Mouse (Mus musculus) erythroblast, embryonic 14.5 days (primary cell): ENCODE data around the gene Crybb3. TPM values are rescaled to one million over a fixed set of nuclear protein-coding genes. Genes with fewer than 3 reads are reported as not detected.

Source experiments
- H3K27me3 ChIP-seq: 2 replicates; pipeline ENCODE4 v1.6.1; 2012; ENCODE audit warnings: inconsistent platforms; ENCODE audit not compliant: control insufficient read depth
- H3K36me3 ChIP-seq: 2 replicates; pipeline ENCODE4 v1.6.1; 2012; ENCODE audit warnings: mild to moderate bottlenecking, inconsistent platforms; ENCODE audit not compliant: control insufficient read depth
- H3K4me1 ChIP-seq: 2 replicates; pipeline ENCODE4 v1.6.1; 2012; ENCODE audit warnings: inconsistent platforms; ENCODE audit not compliant: control insufficient read depth
- H3K4me3 ChIP-seq: replicated peaks from 2 replicates; pipeline ENCODE3; 2012; ENCODE audit warnings: moderate library complexity, mild to moderate bottlenecking, inconsistent platforms
- H3K9me3 ChIP-seq: 2 replicates; pipeline ENCODE4 v1.6.1; 2012; ENCODE audit warnings: low read length, inconsistent platforms, mixed read lengths; ENCODE audit not compliant: control insufficient read depth
- GATA1 ChIP-seq: IDR thresholded peaks from 2 replicates; pipeline ENCODE4 v1.6.1; 2012; ENCODE audit warnings: low read length, inconsistent platforms, mixed read lengths
- TAL1 ChIP-seq: IDR thresholded peaks from 3 replicates; pipeline ENCODE4 v1.6.1; 2012; ENCODE audit warnings: low read length, inconsistent platforms, mixed read lengths
- polyA plus RNA-seq: library from polyadenylated mRNA; stranded (reverse); fragments of >175 nt; gene quantifications from 2 replicates; pipeline ENCODE4 v1.2.3, GENCODE M21; 2012

Gene Crybb3
- polyA plus RNA-seq, 1 experiment, result not detected

GRCm38 (mm10) chr5:113043531-113043930, 37.9 kb downstream of the Crybb3 start:
- H3K36me3 ChIP-seq, result no peaks in the 10 kb centered on the region
- TF ChIP-seq TAL1 (no peak), GATA1 (no peak)
- H3K9me3 ChIP-seq, result no peaks in the 10 kb centered on the region
- no peak overlapping the region for H3K4me3 ChIP-seq
- H3K4me1 ChIP-seq, result no peaks in the 10 kb centered on the region
- H3K27me3 ChIP-seq, result no peaks in the 10 kb centered on the region

GRCm38 (mm10) chr5:113041567-113042071, 39.8 kb downstream of the Crybb3 start:
- no peaks in the 10 kb centered on the region for H3K27me3 ChIP-seq
- no peaks in the 10 kb centered on the region for H3K36me3 ChIP-seq
- H3K9me3 ChIP-seq, result no peaks in the 10 kb centered on the region
- no peaks in the 10 kb centered on the region for H3K4me1 ChIP-seq
- H3K4me3 ChIP-seq, result no peak overlapping the region
- TF ChIP-seq GATA1 (no peak), TAL1 (no peak)

- Histone ChIP-seq H3K4me3 (no peak overlapping the region), H3K4me1 (no peaks in the 10 kb centered on the region), H3K27me3 (no peaks in the 10 kb centered on the region), H3K9me3 (no peaks in the 10 kb centered on the region), H3K36me3 (no peaks in the 10 kb centered on the region)
- TF ChIP-seq TAL1, result no peak
- TF ChIP-seq GATA1, result no peak
Observed at GRCm38 (mm10) chr5:113040776-113041175, 40.6 kb downstream of the Crybb3 start.

DNA sequence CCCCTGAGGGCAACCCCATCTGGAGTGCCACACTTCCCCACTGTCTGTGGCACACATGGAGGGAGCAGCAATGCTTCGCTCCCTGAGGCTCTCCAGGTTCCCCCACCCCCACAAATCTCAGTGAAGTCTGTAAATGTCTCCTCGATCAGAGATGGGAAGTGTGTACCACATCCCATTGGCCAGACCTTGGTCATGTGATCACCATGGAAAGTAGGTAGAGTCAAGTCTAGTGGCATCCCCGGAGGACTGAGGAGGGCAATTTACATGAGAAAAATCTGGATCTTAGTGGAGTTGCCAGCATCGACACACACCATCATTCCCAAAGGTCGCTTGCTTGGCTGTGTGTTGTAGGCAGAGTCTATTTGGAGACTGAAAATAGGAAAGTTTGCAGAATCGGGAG, 42.8 kb downstream of the Crybb3 start:
- Histone ChIP-seq H3K9me3 (no peaks in the 10 kb centered on the region), H3K4me1 (no peaks in the 10 kb centered on the region), H3K4me3 (no peak overlapping the region), H3K27me3 (no peaks in the 10 kb centered on the region), H3K36me3 (no peaks in the 10 kb centered on the region)
- no peak for TF ChIP-seq GATA1
- no peak for TF ChIP-seq TAL1

DNA sequence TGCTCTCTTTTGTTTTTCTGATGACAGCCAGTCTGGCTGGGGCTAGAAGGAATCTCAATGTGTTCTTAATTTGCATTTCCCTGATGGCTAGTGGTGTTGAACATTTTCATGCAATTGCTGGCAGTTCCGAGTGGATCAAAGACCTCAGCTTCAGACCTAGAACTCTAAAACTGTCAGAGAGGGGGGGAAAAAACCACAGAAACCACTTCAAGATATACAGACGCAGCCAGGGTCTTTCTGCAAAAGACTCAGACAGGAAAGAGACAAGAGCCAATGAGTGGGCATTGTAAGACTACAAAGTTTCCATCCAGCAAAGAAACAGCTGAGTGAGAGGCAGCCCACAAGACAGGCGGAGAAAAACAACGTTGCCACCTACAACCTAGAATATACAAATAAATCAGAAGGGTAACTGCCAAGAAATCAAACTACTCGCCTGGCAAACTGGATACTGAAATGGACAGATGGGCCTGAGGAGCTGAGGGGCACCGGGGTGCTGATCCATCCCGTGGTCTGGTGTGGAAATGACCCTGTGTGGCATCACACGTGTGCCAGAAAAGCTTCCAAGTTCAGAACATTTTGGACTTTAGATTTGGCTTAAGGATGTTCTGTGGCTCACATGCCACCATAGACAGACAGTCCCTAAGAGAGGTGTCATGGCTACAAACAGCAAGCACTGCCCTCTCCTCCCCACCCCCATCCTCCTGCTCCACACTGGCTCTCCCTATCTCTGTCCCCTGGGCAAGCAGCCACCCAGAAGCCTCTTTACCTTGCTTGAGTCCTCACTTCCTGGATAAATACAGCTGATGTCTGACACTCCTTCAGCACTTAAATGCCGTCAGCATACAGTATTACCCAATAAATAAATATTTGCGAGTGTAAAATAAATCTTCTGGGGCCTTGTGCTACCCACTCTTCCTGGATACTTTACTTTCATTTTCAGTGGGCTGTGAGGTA, 46.0 kb downstream of the Crybb3 start:
- H3K9me3 ChIP-seq, result no peaks in the 10 kb centered on the region
- H3K36me3 ChIP-seq, result no peaks in the 10 kb centered on the region
- no peak overlapping the region for H3K4me3 ChIP-seq
- H3K4me1 ChIP-seq, result no peaks in the 10 kb centered on the region
- no peaks in the 10 kb centered on the region for H3K27me3 ChIP-seq
- TF ChIP-seq GATA1 (no peak), TAL1 (no peak)

DNA sequence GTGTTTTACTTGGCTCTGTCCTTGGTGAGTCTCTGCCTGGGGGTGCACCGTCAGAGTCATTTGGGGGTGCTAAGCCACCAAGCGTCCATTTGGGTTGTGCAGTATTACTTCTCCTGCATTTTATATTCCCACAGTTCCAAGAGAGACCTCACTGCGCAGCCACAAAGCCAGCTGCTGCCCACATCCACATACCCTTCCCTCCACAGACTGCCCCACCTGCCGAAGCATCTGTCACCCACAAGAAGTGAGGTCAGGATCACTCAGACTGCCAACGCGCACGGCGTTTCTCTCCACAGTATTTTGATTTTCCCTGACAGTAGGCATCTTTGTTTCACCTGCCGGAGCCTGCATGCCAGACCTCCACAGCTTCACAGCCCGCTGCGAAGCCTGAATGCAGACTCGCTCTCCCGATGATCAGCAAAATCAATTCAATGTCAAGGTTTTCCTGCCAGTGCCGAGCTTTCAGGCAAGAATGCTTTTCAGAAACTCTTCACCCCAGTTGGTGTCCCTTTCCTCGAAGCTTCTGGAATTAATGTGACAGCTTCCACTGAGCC, 50.1 kb downstream of the Crybb3 start:
- Histone ChIP-seq H3K36me3 (no peaks in the 10 kb centered on the region), H3K9me3 (no peaks in the 10 kb centered on the region), H3K4me1 (no peaks in the 10 kb centered on the region), H3K27me3 (no peaks in the 10 kb centered on the region), H3K4me3 (no peak overlapping the region)
- TF ChIP-seq TAL1, result no peak
- TF ChIP-seq GATA1, result no peak

DNA sequence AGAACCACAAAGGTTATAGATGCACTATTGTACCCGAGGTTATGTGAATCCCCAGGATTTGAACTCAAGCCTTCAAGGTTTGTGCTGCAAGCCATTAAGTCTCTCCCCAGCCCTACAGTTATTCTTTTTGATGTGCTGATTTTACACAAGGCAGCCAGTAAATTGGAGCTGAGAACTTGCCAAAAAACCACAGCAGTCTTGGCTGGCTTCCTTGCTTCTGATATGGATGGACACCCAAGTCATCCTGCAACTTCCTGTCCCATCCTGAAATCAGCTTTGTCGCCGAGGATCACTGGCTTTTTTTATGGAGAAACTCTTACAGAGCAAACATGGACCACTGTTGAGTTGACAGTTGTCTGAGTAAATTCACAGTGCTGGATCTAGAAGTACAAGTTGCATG, 51.3 kb downstream of the Crybb3 start:
- H3K4me3 ChIP-seq, result no peak overlapping the region
- H3K9me3 ChIP-seq, result no peaks in the 10 kb centered on the region
- no peaks in the 10 kb centered on the region for H3K27me3 ChIP-seq
- H3K4me1 ChIP-seq, result no peaks in the 10 kb centered on the region
- no peaks in the 10 kb centered on the region for H3K36me3 ChIP-seq
- no peak for TF ChIP-seq TAL1
- TF ChIP-seq GATA1, result no peak

DNA sequence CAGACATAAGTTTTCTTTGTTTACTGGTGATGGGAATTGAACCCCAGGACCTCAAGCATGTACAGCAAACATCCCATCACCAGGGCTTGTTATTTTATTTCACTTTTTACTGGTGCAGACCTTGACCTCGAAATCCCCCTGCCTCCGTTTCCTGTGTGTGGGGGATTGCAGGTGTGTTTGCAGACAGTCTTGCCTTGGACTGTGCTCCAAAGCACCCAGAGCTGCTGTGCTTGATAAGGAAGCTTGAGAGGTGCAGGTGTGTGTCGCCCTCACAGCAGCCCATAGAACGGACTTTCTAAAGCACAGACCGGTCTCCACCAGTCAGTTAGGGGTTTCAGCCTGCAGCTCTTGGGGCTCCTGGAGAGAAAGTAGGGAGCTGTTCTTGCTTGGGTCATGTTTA, 54.7 kb downstream of the Crybb3 start:
- Histone ChIP-seq H3K4me1 (no peaks in the 10 kb centered on the region), H3K36me3 (no peaks in the 10 kb centered on the region), H3K27me3 (no peaks in the 10 kb centered on the region), H3K4me3 (no peak overlapping the region), H3K9me3 (no peaks in the 10 kb centered on the region)
- TF ChIP-seq GATA1 (no peak), TAL1 (no peak)

Other genes with a start within 250 kb of the Crybb3 start
- gene Myo18b, start 185.2 kb downstream of the Crybb3 start, polyA plus RNA-seq, result not detected in 2 replicates
- under 0.01 TPM in 1 of 2 replicates, not detected in the other for gene Grk3, start 65.8 kb downstream of the Crybb3 start, polyA plus RNA-seq
- gene Crybb2, start 11.5 kb downstream of the Crybb3 start, polyA plus RNA-seq, result not detected in 2 replicates
- 0.01 and 0.02 TPM in 2 replicates for gene 2900026A02Rik, start 139.7 kb upstream of the Crybb3 start, polyA plus RNA-seq
- gene Tmem211, start 145.3 kb upstream of the Crybb3 start, polyA plus RNA-seq, result not detected in 2 replicates
- gene Sgsm1, start 229.2 kb upstream of the Crybb3 start, polyA plus RNA-seq, result not detected in 2 replicates